Mouse (Mus musculus) liver, embryonic 12.5 days (tissue): Measurements from ENCODE around the gene Gsdma2. TPM values are rescaled to one million over a fixed set of nuclear protein-coding genes. Genes with fewer than 3 reads are reported as not detected.

ENCODE experiments used
- polyA plus RNA-seq: library from polyadenylated mRNA; unstranded; fragments of >200 nt; fragmentation: Nextera tagmentation; extraction: Ambion mirVana; gene quantifications from 2 replicates; pipeline ENCODE4 v1.2.1, GENCODE M21; 2016

Gene Gsdma2
- polyA plus RNA-seq, 1 experiment from 2014 or later: not detected

Other genes starting within 250 kb of the Gsdma2 start
- gene Pgap3, start 246.3 kb upstream of the Gsdma2 start, polyA plus RNA-seq: 3.5 and 3.8 TPM in 2 replicates
- 5.5 and 5.6 TPM in 2 replicates for gene Erbb2, start 234.3 kb upstream of the Gsdma2 start, polyA plus RNA-seq
- gene Mien1, start 207.8 kb upstream of the Gsdma2 start, polyA plus RNA-seq: 64.8 and 67.4 TPM in 2 replicates
- 20.1 and 22.0 TPM in 2 replicates for gene Grb7, start 200.4 kb upstream of the Gsdma2 start, polyA plus RNA-seq
- 0.07 and 0.12 TPM in 2 replicates for gene Ikzf3, start 100.7 kb upstream of the Gsdma2 start, polyA plus RNA-seq
- gene Zpbp2, start 95.7 kb upstream of the Gsdma2 start, polyA plus RNA-seq: 0.46 and 0.55 TPM in 2 replicates
- 44.2 and 44.3 TPM in 2 replicates for gene Ormdl3, start 59.4 kb upstream of the Gsdma2 start, polyA plus RNA-seq
- not detected in 2 replicates for gene Lrrc3c, start 48.5 kb upstream of the Gsdma2 start, polyA plus RNA-seq
- gene Gm12355, start 21.1 kb upstream of the Gsdma2 start, polyA plus RNA-seq: 0.87 and 0.96 TPM in 2 replicates
- not detected in 2 replicates for gene Gsdma3, start 20.4 kb upstream of the Gsdma2 start, polyA plus RNA-seq
- not detected in 2 replicates for gene Gsdma, start 17.6 kb downstream of the Gsdma2 start, polyA plus RNA-seq
- gene Psmd3, start 35.8 kb downstream of the Gsdma2 start, polyA plus RNA-seq: 201 and 202 TPM in 2 replicates
- gene Csf3, start 54.5 kb downstream of the Gsdma2 start, polyA plus RNA-seq: not detected in 2 replicates
- 42.0 and 43.7 TPM in 2 replicates for gene Med24, start 82.7 kb downstream of the Gsdma2 start, polyA plus RNA-seq
- 13.0 and 13.3 TPM in 2 replicates for gene Thra, start 93.9 kb downstream of the Gsdma2 start, polyA plus RNA-seq
- gene Nr1d1, start 128.6 kb downstream of the Gsdma2 start, polyA plus RNA-seq: 1.3 and 1.4 TPM in 2 replicates
- 11.5 and 11.7 TPM in 2 replicates for gene Msl1, start 148.8 kb downstream of the Gsdma2 start, polyA plus RNA-seq
- gene Casc3, start 158.1 kb downstream of the Gsdma2 start, polyA plus RNA-seq: 26.4 and 29.7 TPM in 2 replicates
- 0.21 and 0.24 TPM in 2 replicates for gene Rapgefl1, start 190.0 kb downstream of the Gsdma2 start, polyA plus RNA-seq
- 2.0 and 2.2 TPM in 2 replicates for gene Wipf2, start 216.9 kb downstream of the Gsdma2 start, polyA plus RNA-seq